Mouse (Mus musculus) olfactory bulb, adult 2 months (tissue): ENCODE results near the gene Xcr1. TPM values are rescaled to one million over a fixed set of nuclear protein-coding genes. Genes with fewer than 3 reads are reported as not detected.

Experiments
- H3K27ac ChIP-seq: fragments of 200-500 bp; 2 replicates; pipeline ENCODE4 v1.5.1; 2012; ENCODE audit warnings: low read depth, low read length; ENCODE audit not compliant: insufficient read depth
- H3K4me1 ChIP-seq: fragments of 200-500 bp; 2 replicates; pipeline ENCODE4 v1.6.1; 2012; ENCODE audit warnings: low read length; ENCODE audit not compliant: control insufficient read depth, insufficient read depth
- H3K4me3 ChIP-seq: fragments of 200-500 bp; 2 replicates; pipeline ENCODE4 v1.5.1; 2012; ENCODE audit warnings: mild to moderate bottlenecking, low read depth, low read length, moderate library complexity; ENCODE audit not compliant: insufficient read depth
- CTCF ChIP-seq: fragments of 200-500 bp; IDR thresholded peaks from 2 replicates; pipeline ENCODE4 v1.5.1; 2012; ENCODE audit warnings: low read depth, mild to moderate bottlenecking, low read length, moderate library complexity; ENCODE audit not compliant: insufficient read depth
- POLR2A ChIP-seq: fragments of 200-500 bp; IDR thresholded peaks from 2 replicates; pipeline ENCODE4 v1.6.1; 2012; ENCODE audit warnings: mild to moderate bottlenecking, low read depth, low read length, moderate library complexity; ENCODE audit not compliant: insufficient read depth
- whole genome bisulfite sequencing: fragments of 180-500 bp; shearing (Covaris S2); methylation state at CpG from one replicate; pipeline ENCODE4 v1.1.7; 2018; 5-methylcytosine and 5-hydroxymethylcytosine counted together
- polyA plus RNA-seq: library from polyadenylated mRNA; stranded (reverse); fragments of >200 nt; gene quantifications from 2 replicates; pipeline ENCODE4 v1.2.4, GENCODE M21; 2012; ENCODE audit warnings: low replicate concordance; ENCODE audit not compliant: missing spikeins, insufficient read depth, insufficient read length

Xcr1 gene
- not detected in 2 replicates for polyA plus RNA-seq

GRCm38 (mm10) chr9:123861929-123862328 lies at the start of gene Xcr1:
Xcr1 (minus strand) TSS chr9:123862029.
- TF ChIP-seq CTCF (no peak), POLR2A (no peak)
- Histone ChIP-seq H3K27ac (no peak within 1 kb of the TSS), H3K4me1 (no peaks in the 10 kb centered on the region), H3K4me3 (no peak within 1 kb of the TSS)
- WGBS, result 87% methylated on average over 9 of the region's 9 CpGs

DNA sequence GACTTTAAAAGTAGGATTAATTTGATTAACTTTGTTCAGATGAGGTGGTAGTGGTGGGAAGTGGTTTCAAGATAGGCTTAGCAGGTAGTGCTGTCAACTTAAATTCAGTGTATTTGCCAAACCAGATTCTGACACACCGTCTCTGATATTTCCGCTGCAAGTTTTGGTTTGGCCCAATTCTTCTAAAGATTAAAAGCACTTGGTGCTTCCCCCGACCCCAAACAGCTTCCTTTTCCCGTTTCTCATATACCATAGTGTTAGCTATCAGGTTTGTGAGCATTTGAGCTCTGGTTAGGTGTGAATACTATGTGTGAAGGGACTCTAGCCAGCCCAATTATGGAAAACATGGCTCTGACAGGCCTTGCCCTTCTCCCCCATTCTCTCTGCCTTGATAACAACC lies 10.2 kb upstream of the Xcr1 start:
- no peaks in the 10 kb centered on the region for H3K4me1 ChIP-seq
- H3K27ac ChIP-seq, result no peak overlapping the region
- H3K4me3 ChIP-seq, result no peak overlapping the region
- no peak for TF ChIP-seq CTCF
- no peak for TF ChIP-seq POLR2A
- 69% methylated on average over 4 of the region's 4 CpGs for WGBS

DNA sequence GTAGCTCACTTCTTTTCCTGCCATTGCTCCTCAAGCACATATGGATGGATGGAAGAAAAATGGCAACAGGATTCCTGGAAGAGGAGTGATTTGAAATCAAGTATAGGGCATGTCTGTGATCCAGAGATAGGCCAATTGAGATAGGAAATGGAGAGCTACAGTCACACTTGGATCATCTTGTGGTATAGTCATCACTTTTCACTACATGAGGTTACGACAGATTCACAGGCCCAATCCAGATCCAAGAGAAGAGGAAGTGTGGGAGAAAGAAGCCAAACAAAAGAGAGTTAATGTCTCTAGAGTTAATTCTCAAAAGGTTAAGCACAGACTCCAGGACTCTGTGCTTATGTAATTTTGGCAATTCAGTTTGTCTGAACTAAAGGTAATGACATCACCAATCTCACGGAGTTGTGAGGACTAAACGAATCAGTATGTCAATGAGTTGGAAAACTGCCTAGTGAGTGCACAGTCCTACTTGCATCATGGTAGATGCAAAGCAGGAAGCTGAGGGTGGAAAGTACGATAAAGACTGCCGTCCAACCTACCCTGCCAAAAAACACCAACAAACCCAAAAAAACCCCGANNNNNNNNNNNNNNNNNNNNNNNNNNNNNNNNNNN lies 7.4 kb upstream of the Xcr1 start:
- H3K27ac ChIP-seq, result no peak overlapping the region
- TF ChIP-seq CTCF (no peak), POLR2A (no peak)
- no peak overlapping the region for H3K4me3 ChIP-seq
- no peaks in the 10 kb centered on the region for H3K4me1 ChIP-seq
- 36% methylated on average over 5 of the region's 6 CpGs for WGBS

- no peak overlapping the region for H3K27ac ChIP-seq
- WGBS, result 91% methylated on average over 1 of the region's 1 CpGs
- no peak overlapping the region for H3K4me3 ChIP-seq
- no peak for TF ChIP-seq POLR2A
- no peak for TF ChIP-seq CTCF
- H3K4me1 ChIP-seq, result no peaks in the 10 kb centered on the region
Observed at GRCm38 (mm10) chr9:123863641-123864040, 1.8 kb upstream of the Xcr1 start.

- Histone ChIP-seq H3K27ac (no peak overlapping the region), H3K4me3 (no peak overlapping the region), H3K4me1 (no peaks in the 10 kb centered on the region)
- TF ChIP-seq CTCF (no peak), POLR2A (no peak)
- 79% methylated on average over 1 of the region's 1 CpGs for WGBS
Observed at GRCm38 (mm10) chr9:123862895-123863616, 1.2 kb upstream of the Xcr1 start.

DNA sequence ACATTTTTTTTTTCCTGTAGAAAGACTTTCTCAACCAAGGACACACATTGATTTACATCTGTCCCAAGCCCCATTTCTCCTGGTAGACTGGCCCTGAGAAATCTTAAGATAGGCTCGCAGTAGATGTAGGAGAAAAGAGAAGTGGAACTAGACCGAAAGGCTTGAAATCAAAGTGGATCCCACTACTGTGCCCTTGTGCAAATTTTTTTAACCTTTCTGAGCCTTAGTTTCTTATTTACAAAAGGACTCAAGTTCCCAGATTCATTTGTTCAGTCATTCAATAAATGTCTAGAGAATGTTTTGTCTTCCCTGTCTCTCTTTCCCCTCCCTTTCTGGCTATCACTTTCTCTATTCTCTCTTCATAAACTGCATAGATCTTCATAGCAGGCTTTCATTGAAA lies 5.0 kb downstream of the Xcr1 start:
- Histone ChIP-seq H3K27ac (no peak overlapping the region), H3K4me3 (no peak overlapping the region), H3K4me1 (no peaks in the 10 kb centered on the region)
- 87% methylated on average over 2 of the region's 2 CpGs for WGBS
- TF ChIP-seq POLR2A (no peak), CTCF (no peak)

GRCm38 (mm10) chr9:123852449-123853390 lies 9.1 kb downstream of the Xcr1 start:
- WGBS, result 52% methylated on average over 5 of the region's 5 CpGs
- Histone ChIP-seq H3K4me3 (no peak overlapping the region), H3K27ac (no peak overlapping the region), H3K4me1 (peaks cover 3% of the 10 kb centered on the region; the same call in 1 of the 2 replicates)
- TF ChIP-seq POLR2A (no peak), CTCF (no peak)

GRCm38 (mm10) chr9:123851713-123852448 lies 9.9 kb downstream of the Xcr1 start, which contains the start of gene Fyco1:
Fyco1 (minus strand) TSS chr9:123851899.
- Histone ChIP-seq H3K27ac (peak within 1 kb of the TSS; percentile 79), H3K4me3 (peak within 1 kb of the TSS; percentile 99), H3K4me1 (peaks cover 3% of the 10 kb centered on the region; the same call in 1 of the 2 replicates)
- TF ChIP-seq POLR2A (0 out of 2 replicates have a peak, but pooled peaks have one; percentile 37), CTCF (no peak)
- under 1% methylated on average over 47 of the region's 47 CpGs for WGBS
